Mouse (Mus musculus) megakaryocyte, embryonic 14.5 days (primary cell): Measurements from ENCODE around the gene Crk. TPM values are rescaled to one million over a fixed set of nuclear protein-coding genes. Genes with fewer than 3 reads are reported as not detected.
"Not testable (repeated sequence)": the region's sequence is repeated elsewhere in the genome, so short reads cannot be mapped to it uniquely, and the experiment has no call there.

Source experiments
- H3K27me3 ChIP-seq: replicated peaks from 2 replicates; pipeline ENCODE3; 2012; ENCODE audit warnings: inconsistent platforms
- H3K36me3 ChIP-seq: replicated peaks from 2 replicates; pipeline ENCODE3; 2012; ENCODE audit warnings: low read length, inconsistent platforms, mixed read lengths
- H3K4me1 ChIP-seq: 2 replicates; pipeline ENCODE4 v1.6.1; 2012; ENCODE audit warnings: inconsistent platforms
- H3K4me3 ChIP-seq: replicated peaks from 2 replicates; pipeline ENCODE3; 2012; ENCODE audit warnings: moderate library complexity, mild to moderate bottlenecking, inconsistent platforms
- H3K9me3 ChIP-seq: 2 replicates; pipeline ENCODE4 v1.6.1; 2012; ENCODE audit warnings: inconsistent platforms
- FLI1 ChIP-seq: IDR thresholded peaks from 2 replicates; pipeline ENCODE4 v1.6.1; 2012; ENCODE audit warnings: low read length, inconsistent platforms, mixed read lengths
- GATA1 ChIP-seq: IDR thresholded peaks from 3 replicates; pipeline ENCODE4 v1.6.1; 2012; ENCODE audit warnings: mixed read lengths, low read length, inconsistent platforms, borderline replicate concordance
- polyA plus RNA-seq: library from polyadenylated mRNA; stranded (reverse); fragments of >175 nt; gene quantifications from 2 replicates; pipeline ENCODE4 v1.2.3, GENCODE M21; 2012; ENCODE audit warnings: low replicate concordance; ENCODE audit not compliant: insufficient read depth

The Crk gene
- polyA plus RNA-seq, 1 experiment, result 62.5 TPM

- peaks cover 64% of the 10 kb centered on the region for H3K36me3 ChIP-seq
- peaks cover 84% of the 10 kb centered on the region for H3K4me1 ChIP-seq
- peak overlapping the region; percentile 28 for H3K4me3 ChIP-seq
- H3K27me3 ChIP-seq, result no peaks in the 10 kb centered on the region
- no peaks in the 10 kb centered on the region for H3K9me3 ChIP-seq
- TF ChIP-seq GATA1, result no peak
- no peak for TF ChIP-seq FLI1
Observed at GRCm38 (mm10) chr11:75684462-75684861, 5.4 kb downstream of the Crk start.

GRCm38 (mm10) chr11:75684956-75685355, 5.9 kb downstream of the Crk start:
- peaks cover 69% of the 10 kb centered on the region for H3K36me3 ChIP-seq
- no peak overlapping the region for H3K4me3 ChIP-seq
- TF ChIP-seq FLI1 (no peak), GATA1 (no peak)
- no peaks in the 10 kb centered on the region for H3K9me3 ChIP-seq
- no peaks in the 10 kb centered on the region for H3K27me3 ChIP-seq
- peaks cover 89% of the 10 kb centered on the region for H3K4me1 ChIP-seq

GRCm38 (mm10) chr11:75687343-75687993, 8.4 kb downstream of the Crk start:
- Histone ChIP-seq H3K9me3 (no peaks in the 10 kb centered on the region), H3K36me3 (peaks cover 79% of the 10 kb centered on the region), H3K27me3 (no peaks in the 10 kb centered on the region), H3K4me3 (no peak overlapping the region), H3K4me1 (peaks cover 83% of the 10 kb centered on the region)
- TF ChIP-seq GATA1 (no peak; the same call in 2 of the 3 replicates), FLI1 (no peak)

- no peak for TF ChIP-seq FLI1
- Histone ChIP-seq H3K27me3 (no peaks in the 10 kb centered on the region), H3K36me3 (peaks cover 80% of the 10 kb centered on the region), H3K4me3 (no peak overlapping the region), H3K9me3 (no peaks in the 10 kb centered on the region), H3K4me1 (peaks cover 79% of the 10 kb centered on the region)
Observed at GRCm38 (mm10) chr11:75688132-75688531, 9.1 kb downstream of the Crk start.

- Histone ChIP-seq H3K4me1 (peaks cover 76% of the 10 kb centered on the region), H3K9me3 (no peaks in the 10 kb centered on the region), H3K4me3 (no peak overlapping the region), H3K27me3 (no peaks in the 10 kb centered on the region), H3K36me3 (peaks cover 80% of the 10 kb centered on the region)
- TF ChIP-seq FLI1 (no peak), GATA1 (no peak)
Observed at GRCm38 (mm10) chr11:75689977-75690376, 10.9 kb downstream of the Crk start.

DNA sequence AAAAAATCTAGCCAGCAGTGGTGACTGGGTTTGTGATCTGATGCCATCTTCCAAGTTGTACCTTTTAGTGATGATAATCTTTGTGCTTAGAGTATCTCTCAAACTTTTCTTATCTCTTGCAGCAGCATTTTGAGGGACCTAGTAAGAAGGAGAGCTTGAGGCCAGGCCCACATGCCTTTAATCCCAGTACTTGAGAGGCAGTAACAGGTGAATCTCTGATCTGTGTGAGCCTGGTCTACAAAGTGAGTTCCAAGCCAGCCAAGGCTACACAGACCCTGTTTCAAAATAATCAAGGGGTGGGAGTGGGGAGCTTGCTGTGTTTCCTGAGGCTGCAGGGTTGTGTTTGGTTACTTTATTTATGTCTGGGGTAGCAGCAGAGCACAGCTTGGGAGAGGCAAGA, 12.0 kb downstream of the Crk start:
- peaks cover 70% of the 10 kb centered on the region for H3K4me1 ChIP-seq
- no peaks in the 10 kb centered on the region for H3K27me3 ChIP-seq
- H3K9me3 ChIP-seq, result no peaks in the 10 kb centered on the region
- peaks cover 83% of the 10 kb centered on the region for H3K36me3 ChIP-seq
- H3K4me3 ChIP-seq, result no peak overlapping the region
- TF ChIP-seq FLI1 (no peak), GATA1 (no peak)

DNA sequence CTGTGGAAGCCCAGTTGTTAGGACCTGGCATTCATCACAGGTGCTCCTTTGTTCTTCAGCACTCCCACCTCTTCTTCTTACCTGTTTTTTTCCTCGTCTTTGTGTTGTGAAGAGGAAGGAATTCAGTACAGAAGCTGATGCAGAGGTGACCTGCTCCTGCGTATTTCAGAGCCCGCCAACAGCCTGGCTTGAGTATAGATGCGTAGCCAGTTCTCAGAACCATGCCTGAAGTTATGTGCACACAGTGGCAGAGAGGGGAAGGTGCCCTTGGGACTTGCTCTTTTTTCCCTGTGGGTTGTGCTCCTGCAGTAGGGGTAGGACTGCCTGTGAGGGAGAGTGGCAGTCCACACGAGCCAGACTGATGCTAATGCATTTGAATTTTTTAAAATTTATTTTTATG, 14.5 kb downstream of the Crk start:
- H3K4me3 ChIP-seq, result no peak overlapping the region
- peaks cover 96% of the 10 kb centered on the region for H3K36me3 ChIP-seq
- H3K27me3 ChIP-seq, result no peaks in the 10 kb centered on the region
- H3K4me1 ChIP-seq, result peaks cover 60% of the 10 kb centered on the region
- H3K9me3 ChIP-seq, result no peaks in the 10 kb centered on the region
- no peak for TF ChIP-seq FLI1
- TF ChIP-seq GATA1, result no peak

DNA sequence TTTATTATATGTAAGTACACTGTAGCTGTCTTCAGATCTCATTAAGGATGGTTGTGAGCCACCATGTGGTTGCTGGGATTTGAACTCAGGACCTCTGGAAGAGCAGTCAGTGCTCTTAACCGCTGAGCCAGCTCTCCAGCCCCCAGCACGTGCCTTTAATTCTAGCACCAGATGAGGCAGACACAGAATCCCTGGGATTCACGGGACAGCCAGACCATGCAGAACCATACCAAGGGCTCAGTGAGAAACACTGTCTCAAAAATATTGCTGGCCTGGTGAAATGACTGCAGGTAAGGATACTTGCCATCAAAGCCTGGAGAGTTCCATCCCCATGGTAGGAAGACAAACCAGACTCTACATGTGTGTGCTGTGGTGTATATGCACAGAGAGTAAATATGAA, 18.4 kb downstream of the Crk start:
- peaks cover 98% of the 10 kb centered on the region for H3K36me3 ChIP-seq
- H3K4me1 ChIP-seq, result peaks cover 46% of the 10 kb centered on the region
- H3K9me3 ChIP-seq, H3K4me3 ChIP-seq, H3K27me3 ChIP-seq: not testable (repeated sequence)

GRCm38 (mm10) chr11:75700557-75700956, 21.5 kb downstream of the Crk start:
- H3K4me1 ChIP-seq, result peaks cover 27% of the 10 kb centered on the region; the same call in 1 of the 2 replicates
- no peaks in the 10 kb centered on the region for H3K9me3 ChIP-seq
- no peaks in the 10 kb centered on the region for H3K27me3 ChIP-seq
- peaks cover 98% of the 10 kb centered on the region for H3K36me3 ChIP-seq
- no peak overlapping the region for H3K4me3 ChIP-seq
- no peak for TF ChIP-seq FLI1
- no peak for TF ChIP-seq GATA1

GRCm38 (mm10) chr11:75702761-75703160, 23.7 kb downstream of the Crk start:
- no peak for TF ChIP-seq FLI1
- TF ChIP-seq GATA1, result no peak
- H3K4me3 ChIP-seq, result no peak overlapping the region
- no peaks in the 10 kb centered on the region for H3K27me3 ChIP-seq
- H3K4me1 ChIP-seq, result peaks cover 25% of the 10 kb centered on the region; the same call in 1 of the 2 replicates
- H3K9me3 ChIP-seq, result no peaks in the 10 kb centered on the region
- peaks cover 99% of the 10 kb centered on the region for H3K36me3 ChIP-seq

DNA sequence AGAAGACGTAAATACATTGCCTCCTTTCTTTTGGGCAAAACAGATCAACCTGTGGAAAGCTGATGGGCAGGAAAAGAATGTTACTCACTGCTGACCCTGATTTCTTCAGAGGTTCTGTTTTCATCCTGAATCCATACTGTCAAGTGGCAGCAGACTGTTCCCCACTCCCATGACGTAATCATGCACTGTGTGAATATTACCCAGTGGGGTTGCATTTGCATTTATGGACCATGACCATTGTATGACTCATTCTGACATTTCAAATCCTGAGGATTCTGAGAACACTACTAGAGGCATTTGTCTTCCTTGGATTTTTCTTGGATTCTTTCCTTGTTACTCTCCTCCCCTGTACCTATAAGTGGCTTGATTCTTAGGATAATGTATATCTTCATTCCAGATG, 24.7 kb downstream of the Crk start:
- peaks cover 20% of the 10 kb centered on the region; the same call in 1 of the 2 replicates for H3K4me1 ChIP-seq
- peaks cover 96% of the 10 kb centered on the region for H3K36me3 ChIP-seq
- no peaks in the 10 kb centered on the region for H3K9me3 ChIP-seq
- H3K27me3 ChIP-seq, result no peaks in the 10 kb centered on the region
- TF ChIP-seq GATA1 (no peak), FLI1 (no peak)
- no peak overlapping the region for H3K4me3 ChIP-seq
